Mouse (Mus musculus) CD4-positive, CD25-positive, alpha-beta regulatory T cell, adult 9 weeks (primary cell): ENCODE data around the gene Vmn1r168. TPM values are rescaled to one million over a fixed set of nuclear protein-coding genes. Genes with fewer than 3 reads are reported as not detected.

Experiments
- polyA plus RNA-seq: library from polyadenylated mRNA; unstranded; fragments of 100-300 nt; shearing (Covaris generic); gene quantifications from one replicate; pipeline ENCODE4 v1.2.1, GENCODE M21; 2017

Vmn1r168 gene
- not detected for polyA plus RNA-seq

DNA sequence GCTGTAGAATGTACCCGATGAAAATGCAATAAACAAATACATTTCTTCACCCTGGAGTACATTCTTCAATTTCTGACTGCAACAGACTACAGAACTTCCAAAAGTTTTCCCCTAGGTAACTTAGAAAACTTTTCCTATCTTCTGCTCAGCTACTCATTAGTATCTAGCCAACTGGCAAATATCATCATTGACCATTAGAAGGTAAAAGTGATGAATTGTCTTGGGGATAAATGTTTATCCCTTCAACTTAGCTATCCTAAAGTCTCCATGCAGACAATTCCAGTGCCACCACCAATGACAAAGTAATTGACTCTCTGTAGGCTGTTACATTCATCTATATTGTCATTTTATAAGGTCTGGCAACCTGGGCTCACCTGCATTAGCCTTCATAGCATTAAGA lies at the start of gene Vmn1r168:
TSS of gene Vmn1r168 (plus strand) at position 301 of the 400 bp plus-strand sequence.

DNA sequence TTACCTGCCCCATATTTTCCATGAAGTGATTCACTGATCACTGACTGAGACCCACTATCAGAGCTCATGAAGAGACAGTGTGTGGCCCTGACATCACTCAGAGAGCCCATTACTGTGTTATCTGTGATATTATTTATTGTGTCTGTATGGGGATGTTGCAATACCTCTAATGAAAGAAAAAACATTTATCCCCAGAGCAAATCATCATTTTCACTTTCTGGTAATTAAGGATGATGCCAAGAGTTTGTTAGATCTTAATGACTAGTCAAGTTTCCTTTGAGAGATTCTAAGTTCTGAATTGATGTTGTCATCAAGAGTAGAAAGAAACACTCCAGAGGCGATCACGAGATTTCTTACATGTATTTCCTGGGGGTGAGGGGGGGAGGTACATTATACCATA lies 32.4 kb upstream of the Vmn1r168 start, which contains the start of gene Vmn1r167:
TSS of gene Vmn1r167 (minus strand) at position 101 of the 400 bp plus-strand sequence.

DNA sequence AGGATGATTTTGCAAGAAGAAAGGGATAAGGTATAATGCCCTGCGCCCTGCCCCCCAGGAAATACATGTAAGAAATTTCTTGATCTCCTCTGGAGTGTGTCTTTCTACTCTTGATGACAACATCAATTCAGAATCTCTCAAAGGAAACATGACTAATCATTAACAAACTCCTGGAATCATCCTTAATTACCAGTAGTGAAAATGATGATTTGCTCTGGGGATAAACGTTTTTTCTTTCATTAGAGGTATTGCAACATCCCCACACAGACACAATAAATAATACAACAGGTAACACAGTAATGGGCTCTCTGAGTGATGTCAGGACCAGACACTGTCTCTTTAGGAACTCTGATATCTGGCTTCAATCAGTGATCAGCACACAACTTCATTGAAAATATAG lies 35.7 kb downstream of the Vmn1r168 start, which contains the start of gene Vmn1r169:
TSS of gene Vmn1r169 (plus strand) at position 301 of the 400 bp plus-strand sequence.

Other genes with a start within 250 kb of the Vmn1r168 start
- gene Nlrp4e, start 238.5 kb upstream of the Vmn1r168 start, polyA plus RNA-seq = not detected
- gene Nlrp5, start 153.8 kb upstream of the Vmn1r168 start, polyA plus RNA-seq = not detected
- not detected for gene Vmn1r167, start 32.5 kb upstream of the Vmn1r168 start, polyA plus RNA-seq
- gene Vmn1r169, start 35.8 kb downstream of the Vmn1r168 start, polyA plus RNA-seq = not detected
- gene Vmn1r170, start 66.4 kb downstream of the Vmn1r168 start, polyA plus RNA-seq = not detected
- not detected for gene Vmn1r171, start 91.0 kb downstream of the Vmn1r168 start, polyA plus RNA-seq
- gene Vmn1r172, start 118.6 kb downstream of the Vmn1r168 start, polyA plus RNA-seq = not detected
- gene Vmn1r173, start 161.0 kb downstream of the Vmn1r168 start, polyA plus RNA-seq = not detected
- 0.04 TPM for gene Vmn1r174, start 212.5 kb downstream of the Vmn1r168 start, polyA plus RNA-seq